In the genomic region with DNA sequence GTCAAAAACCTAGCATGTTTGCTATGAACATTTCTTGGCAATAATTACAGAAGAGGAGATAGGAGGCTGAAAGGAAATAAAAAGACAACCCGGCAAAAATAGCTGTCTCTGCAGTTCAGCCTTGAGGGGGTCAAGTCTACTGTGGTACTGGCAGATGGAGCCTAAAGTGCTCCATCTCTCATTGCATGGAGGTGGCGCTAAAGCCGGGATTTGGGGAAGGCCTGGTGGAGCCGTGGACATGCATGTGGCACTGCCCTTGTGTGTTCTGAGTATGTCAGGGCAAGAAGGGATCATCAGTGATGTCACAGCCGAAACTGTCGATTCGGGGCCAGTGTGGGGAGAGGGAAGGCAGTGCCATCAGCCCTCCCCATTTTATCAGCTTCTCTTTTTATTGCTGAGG, we compare ENCODE assay signal across 23 mouse cellular contexts.
"Had no signal": no experiment of that assay in that cellular context is flagged by ENCODE, and none has a peak within 500 bp of the region (broad histone marks: within the 10 kb centered on the region; RNA-seq: fewer than 3 reads in every experiment).

No protein-coding gene starts in this region.

- H3K27ac ChIP-seq: gastrocnemius, adult 2 months; heart, embryonic 10.5 days; hindbrain, embryonic 10.5 days; hindbrain, embryonic 12.5 days; hindbrain, embryonic 14.5 days; intestine, embryonic 15.5 days; left cerebral cortex, adult 2 months; limb, embryonic 10.5 days; limb, embryonic 12.5 days; liver, embryonic 13.5 days; liver, embryonic 15.5 days had no signal

- H3K4me3 ChIP-seq: gastrocnemius, adult 2 months; heart, embryonic 10.5 days; heart, embryonic 12.5 days; hindbrain, embryonic 10.5 days; hindbrain, embryonic 12.5 days; intestine, embryonic 15.5 days; left cerebral cortex, adult 2 months; limb, embryonic 10.5 days; limb, embryonic 12.5 days; liver, embryonic 13.5 days; liver, embryonic 15.5 days had no signal

- DNase-seq: gastrocnemius, adult 2 months; gastrocnemius, postnatal 10 days; gastrocnemius, postnatal 25 days; heart, adult 18-20 months; heart, postnatal 10 days; heart, postnatal 4 days; kidney, adult 18-20 months; kidney, adult 8-10 months; kidney, postnatal 10 days; kidney, postnatal 25 days; kidney, postnatal 4 days; liver; liver, embryonic 13.5 days had no signal
